Mouse (Mus musculus) T-helper 2 cell (primary cell): ENCODE data around the gene Kif3b.

Experiments
- in situ Hi-C: fragments of 300-600 bp; cut with MboI, MseI; formaldehyde crosslinking; loops from one replicate; pipeline ENCODE4 v1.15.1; 2025; ENCODE audit warnings: high pct_unique_total_duplicates

Gene Kif3b

DNA sequence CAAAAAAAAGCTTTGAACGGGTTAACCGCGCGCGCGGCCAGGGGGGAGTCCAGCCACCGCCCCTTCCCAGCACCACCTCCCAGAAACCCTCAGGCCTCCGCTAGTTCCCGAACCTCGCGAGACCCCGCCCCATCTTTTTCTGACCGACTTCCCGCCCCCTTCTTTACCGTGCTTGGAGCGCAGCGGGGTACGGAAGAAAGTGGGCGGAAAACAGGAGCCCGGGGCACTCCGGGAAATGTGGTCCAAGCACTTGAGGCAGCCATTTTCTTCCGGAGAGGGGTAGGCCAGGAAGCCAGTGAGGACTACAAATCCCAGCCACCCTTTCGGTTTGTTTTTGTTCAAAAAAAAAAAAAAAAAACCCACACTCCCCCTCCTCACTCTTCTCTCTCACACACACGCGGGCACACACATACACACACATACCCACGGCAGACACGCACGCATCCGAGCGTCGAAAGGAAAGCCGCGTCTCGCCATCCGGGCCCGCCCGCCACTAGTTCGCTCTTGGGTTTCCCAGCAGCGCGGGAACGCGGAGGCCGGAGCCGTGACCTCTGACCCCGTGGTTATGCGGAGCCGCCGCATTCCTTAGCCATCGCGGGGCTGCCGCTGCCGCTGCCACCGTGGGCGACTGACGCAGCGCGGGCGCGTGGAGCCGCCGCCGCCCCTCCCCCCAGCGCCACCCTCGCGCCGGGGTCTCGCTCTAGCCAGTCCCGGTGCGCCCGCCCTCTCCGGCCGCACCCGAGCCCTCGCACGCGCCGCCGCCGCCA, 54.4 kb downstream of the Kif3b start, which contains the start of gene Asxl1:
Gene Asxl1, plus strand, starts transcription at position 376 of the 767 bp plus-strand sequence.
- in situ Hi-C loops, result loop anchor here (5.0 kb wide), 1 partner anchor 113 kb away; no protein-coding TSS in a partner anchor

DNA sequence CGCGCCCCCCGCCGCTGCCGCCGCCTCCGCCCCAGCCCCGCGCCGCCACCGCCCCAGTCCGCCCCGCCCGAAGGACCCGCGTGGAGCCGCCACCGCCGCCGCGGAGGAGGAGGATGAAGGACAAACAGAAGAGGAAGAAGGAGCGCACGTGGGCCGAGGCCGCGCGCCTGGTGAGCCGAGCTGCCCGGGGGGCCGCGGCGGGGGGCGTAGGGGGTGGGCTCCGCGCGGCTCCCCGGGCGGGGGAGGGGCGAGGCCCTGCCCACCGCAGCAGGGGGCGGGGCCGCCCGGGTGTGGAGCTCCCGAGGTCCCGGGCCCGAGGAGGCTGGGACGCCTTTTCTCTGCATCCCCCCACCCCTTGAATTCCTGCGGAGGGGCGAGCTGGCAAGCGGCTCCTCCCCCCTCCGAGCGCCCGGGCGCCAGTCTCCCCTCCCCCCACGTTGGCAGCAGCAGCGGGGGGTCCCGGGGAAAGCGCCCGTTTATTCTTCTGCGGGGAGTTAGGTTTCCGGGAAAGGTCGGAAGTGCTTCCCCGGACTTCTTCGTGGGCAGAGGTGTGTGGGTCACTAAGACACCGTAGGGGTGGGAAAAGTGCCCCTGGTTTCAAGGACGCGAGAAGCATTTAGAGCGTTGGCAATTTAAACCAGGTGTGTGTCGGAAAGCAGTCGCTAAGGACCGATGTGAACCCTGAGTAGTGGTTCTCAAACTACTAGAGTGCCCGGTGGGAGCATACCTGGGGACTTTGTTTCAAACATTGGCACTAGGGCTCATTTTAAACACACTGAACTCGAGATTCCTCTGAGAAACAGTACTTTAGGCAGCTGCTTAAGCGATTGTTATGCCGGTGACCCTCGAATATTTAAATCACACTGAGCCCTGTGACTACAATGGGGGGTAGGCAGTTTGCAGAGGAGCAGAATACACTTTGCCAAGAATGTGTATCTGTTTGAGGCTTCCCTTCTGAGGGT, 55.3 kb downstream of the Kif3b start:
- in situ Hi-C loops, result loop anchor here (5.0 kb wide), 1 partner anchor 114 kb away; no protein-coding TSS in a partner anchor

DNA sequence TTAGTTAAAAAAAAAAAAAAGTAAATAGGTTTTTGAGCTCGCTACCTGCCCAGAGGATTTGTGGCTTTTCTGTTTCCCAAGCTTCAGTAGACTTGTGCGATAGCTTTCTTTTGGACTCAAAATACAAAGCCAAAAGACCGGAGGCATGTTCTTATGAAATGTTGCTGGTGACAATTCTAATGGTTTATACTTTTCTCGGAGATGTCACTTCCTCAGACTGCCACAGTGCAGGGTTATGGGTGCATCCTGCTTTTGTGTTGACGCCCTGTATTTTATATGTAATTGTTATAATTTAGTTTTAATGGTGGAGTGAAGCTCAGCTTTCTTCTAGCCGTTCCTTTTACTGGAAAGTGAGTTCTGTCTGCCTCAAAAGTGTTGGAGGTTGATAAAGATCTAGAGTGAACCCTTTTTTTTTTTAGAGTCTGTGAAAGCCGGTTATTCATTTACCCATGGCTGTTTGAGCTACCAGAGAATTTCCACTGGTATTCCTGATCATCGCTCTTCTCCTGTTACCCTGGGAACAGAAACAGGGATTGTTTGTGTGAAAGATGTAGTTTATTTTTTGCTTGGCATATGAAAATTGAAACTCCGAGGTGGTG, 56.1 kb downstream of the Kif3b start:
- in situ Hi-C loops, result loop anchor here (5.0 kb wide), 1 partner anchor 115 kb away; no protein-coding TSS in a partner anchor

DNA sequence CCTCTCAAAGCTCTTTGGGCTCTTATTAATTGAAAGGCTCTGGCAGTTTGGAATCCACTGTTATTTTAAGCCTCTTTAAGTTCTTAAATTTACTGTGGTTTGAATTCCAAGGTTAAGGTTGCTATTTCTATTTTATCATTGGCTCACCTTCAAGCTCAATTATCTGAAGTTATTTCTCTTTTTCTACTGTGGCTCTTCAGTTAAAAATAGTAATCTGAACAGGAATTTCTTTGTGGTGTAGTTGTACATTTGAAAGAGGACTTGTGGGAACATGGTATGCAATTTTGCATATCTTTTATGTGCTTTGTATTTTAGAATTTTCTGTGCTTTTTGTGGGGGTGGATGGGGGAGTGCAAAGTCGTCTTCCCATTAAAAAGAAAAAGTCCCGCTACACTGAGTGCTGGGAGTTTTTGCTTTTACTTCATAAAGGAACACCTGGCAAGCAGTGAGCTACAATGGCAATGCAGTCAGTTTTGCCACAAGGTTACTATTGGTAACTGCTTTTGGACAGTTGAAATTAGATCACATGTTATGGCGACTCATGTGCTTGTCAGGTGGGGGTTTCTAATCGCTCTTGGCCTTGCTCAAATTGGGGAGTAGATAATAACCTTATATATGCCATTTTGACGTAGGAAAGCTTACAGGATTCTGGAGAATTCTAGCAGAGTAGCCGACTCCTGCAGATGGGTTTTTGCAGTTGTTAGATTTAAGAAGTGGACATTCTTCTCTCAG, 57.1 kb downstream of the Kif3b start:
- in situ Hi-C loops, result loop anchor here (5.0 kb wide), 1 partner anchor 116 kb away; no protein-coding TSS in a partner anchor

DNA sequence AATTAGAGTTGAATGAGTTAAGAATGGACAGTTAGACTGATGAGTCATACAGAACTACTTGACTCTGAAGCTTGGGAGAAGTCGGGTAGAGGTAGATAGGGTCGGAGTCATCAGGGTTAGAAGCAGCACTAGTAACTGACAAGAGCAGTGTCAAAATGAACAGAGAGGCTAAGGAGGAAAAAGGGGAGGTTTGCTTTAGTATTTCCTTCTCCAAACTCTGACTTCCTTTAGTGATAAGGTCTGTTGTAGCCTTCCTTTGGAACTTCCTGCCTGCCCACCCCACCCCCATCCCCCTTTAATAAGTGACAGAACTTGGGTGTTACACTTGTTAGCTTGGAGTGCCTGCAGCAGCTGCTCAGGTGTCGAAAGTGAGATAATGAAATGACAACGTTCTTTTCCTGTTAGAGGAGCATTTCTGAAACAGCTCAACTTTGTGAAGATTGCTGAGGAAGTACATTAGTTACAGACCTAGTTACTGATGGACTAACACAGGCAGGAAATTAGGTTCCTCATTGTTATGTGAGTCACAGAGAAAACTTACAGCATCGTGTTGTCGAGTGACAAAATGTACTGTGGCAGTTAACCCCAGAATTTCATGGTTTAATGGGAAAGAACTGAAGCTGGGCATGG, 59.5 kb downstream of the Kif3b start:
- in situ Hi-C loops, result no loop called here

DNA sequence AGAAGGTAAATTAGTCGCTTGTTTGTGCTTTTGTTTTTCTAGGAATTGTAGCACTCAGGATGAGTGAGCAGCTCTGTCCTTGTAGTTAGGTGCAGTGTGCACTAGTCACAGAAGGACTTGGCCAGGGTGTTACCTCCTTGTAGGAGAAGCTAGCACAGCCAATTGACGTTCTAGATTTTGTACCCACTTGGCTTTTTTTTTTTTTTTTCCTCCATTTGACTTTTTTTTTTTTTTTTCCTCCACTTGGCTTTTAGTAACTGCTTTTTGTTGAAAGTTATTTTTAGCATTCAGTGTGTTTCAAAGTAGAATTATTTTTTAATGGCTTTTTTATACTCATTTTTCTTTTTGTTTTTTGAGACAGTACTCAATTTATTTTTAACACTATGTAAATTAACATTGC, 63.4 kb downstream of the Kif3b start:
- in situ Hi-C loops, result no loop called here

DNA sequence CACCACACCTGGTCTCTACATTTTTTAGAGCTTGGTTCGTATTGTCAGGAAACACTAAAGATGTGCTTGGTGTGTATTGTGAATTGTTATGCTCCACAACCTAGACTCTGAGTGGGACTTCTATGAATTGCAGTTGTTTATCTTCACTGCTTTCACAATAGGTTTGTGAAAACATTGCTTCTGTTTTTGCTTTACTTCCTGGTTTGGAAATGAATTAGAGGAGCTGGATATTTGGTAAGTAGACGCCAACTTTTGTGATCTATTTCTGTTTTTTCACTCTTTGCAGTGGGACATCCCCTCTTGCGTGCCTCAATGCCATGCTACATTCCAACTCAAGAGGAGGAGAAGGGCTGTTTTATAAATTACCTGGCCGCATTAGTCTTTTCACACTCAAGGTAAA, 65.6 kb downstream of the Kif3b start:
- in situ Hi-C loops, result no loop called here

DNA sequence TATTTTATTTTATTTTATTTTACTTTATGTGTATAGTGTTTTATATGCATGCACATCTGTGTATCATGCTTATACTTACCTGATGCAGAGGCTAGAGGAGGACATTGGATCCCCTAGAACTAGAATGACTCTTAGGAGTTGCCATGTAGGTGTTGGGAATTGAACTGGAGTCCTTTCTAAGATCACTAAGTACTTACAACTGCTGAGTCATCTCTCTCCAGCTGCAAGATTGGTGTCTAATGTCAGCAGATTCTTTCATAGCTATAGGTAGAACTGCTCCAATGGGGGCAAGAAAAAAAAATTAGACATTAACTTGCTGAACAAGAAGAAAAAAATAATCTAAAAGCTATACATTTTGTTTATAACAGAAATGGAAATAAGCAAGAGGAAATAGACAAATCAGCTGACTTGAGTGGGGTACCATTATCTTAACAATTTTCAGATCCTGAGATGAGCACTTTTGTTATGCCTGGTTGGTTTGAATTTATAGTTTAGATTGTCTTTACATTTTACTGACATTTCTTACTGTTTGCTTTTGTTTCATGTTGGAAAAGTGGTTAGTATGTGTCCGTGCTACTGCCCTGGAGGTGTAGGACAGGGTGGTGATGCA, 70.0 kb downstream of the Kif3b start:
- in situ Hi-C loops, result loop anchor here (5.0 kb wide), 1 partner anchor 489 kb away; no protein-coding TSS in a partner anchor

DNA sequence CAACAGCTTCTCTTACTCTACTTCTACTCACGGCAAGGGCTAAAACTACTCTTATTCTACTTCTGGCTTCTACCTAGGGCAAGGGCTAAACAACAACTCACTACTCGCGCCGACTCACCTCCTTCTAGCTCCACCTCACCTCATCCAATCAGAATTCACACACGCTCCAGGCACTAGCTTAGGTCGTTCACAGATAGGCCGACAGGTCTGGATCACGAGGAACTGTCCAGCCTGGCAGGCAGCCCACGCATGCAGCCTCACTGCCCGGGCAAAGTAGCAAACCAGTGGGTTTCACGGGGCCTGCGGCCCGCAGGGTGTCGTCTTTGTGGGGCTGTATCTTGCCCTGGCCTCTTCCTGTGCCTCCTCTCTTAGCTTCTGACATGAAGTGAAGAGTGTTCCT, 73.3 kb downstream of the Kif3b start:
- in situ Hi-C loops, result loop anchor here (5.0 kb wide), 1 partner anchor 492 kb away; no protein-coding TSS in a partner anchor

DNA sequence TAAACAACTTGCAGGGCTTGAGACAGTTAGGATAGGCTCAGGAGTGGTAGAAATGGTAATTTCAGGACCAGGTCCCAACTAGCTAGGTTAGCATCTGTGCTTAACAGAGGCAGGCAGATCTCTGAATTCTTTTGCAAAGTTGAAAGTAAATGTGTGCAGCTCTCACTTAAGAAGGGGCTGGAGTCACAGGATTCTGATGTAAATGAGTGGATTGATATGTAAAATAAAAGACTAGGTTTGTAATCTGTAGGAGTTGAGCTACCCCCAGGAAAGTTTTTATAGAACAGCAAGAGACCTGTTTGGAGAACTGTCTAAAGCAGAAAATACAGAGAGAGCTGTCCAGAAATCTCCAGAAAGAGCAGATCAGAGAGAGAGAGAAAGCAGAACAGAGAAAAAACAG, 79.7 kb downstream of the Kif3b start:
- in situ Hi-C loops, result no loop called here

DNA sequence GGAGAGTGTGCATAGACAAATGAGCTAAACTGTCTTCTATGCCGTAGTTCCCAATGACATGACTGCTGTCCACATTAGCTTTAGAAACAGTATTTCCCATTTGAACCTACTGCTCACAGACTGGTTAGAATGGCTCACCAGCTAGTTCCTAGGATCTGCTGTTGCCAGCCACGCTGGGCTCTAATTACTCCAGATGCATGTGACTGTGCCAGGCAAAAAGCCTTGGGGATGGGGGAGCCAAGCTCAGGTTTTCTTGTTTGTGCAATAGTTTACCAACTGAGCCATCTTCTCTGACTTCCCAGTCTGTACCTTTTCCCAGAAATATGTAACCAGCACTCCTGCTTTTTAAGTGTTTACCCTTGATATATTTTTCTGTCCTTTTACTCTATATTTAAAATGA, 84.2 kb downstream of the Kif3b start:
- in situ Hi-C loops, result no loop called here

DNA sequence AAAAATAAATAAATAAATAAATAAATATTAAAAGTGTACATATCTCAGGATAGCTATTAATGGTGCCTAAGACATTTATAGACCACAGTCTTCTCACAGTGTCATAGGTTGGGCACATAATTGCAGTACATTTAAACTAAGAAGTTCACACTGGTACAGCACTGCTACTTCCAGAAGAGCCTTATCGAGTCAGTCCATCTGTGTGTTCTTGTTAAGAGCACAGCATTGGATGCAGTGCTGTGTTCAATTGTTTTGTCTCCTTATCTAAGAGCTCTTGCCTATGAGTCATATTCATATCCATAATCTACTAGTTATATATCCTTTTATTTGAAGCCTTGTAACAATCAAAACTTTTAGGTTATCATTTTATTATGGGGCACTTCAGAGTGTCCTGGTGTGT, 89.3 kb downstream of the Kif3b start:
- in situ Hi-C loops, result no loop called here
